Mouse (Mus musculus) embryo, embryonic 10 days (tissue): ENCODE measurements around the gene Iqsec1.
A peak's percentile ranks its signal among the peaks of the same experiment; 100 is the strongest.
"Not testable (repeated sequence)": the region's sequence is repeated elsewhere in the genome, so short reads cannot be mapped to it uniquely, and the experiment has no call there.

Experiments used
- DNase-seq: peaks from one replicate; pipeline ENCODE4 v3.0.0-alpha.2; 2015; ENCODE audit warnings: low spot score

Gene Iqsec1

GRCm38 (mm10) chr6:90660398-90661028, 328.0 kb downstream of the Iqsec1 start:
- DNase-seq: no peak

GRCm38 (mm10) chr6:90659913-90660312, 328.6 kb downstream of the Iqsec1 start:
- DNase-seq: no peak

GRCm38 (mm10) chr6:90656344-90656850, 332.1 kb downstream of the Iqsec1 start:
- DNase-seq: not testable (repeated sequence)

- DNase-seq: peak; percentile 61
These were observed 334.7 kb downstream of the Iqsec1 start for GRCm38 (mm10) chr6:90653736-90654135.

GRCm38 (mm10) chr6:90650634-90651033, 337.9 kb downstream of the Iqsec1 start:
- no peak for DNase-seq

- no peak for DNase-seq
These were observed 339.2 kb downstream of the Iqsec1 start for GRCm38 (mm10) chr6:90649279-90649678.

GRCm38 (mm10) chr6:90648391-90648790, 340.1 kb downstream of the Iqsec1 start:
- no peak for DNase-seq

GRCm38 (mm10) chr6:90644965-90645364, 343.5 kb downstream of the Iqsec1 start:
- no peak for DNase-seq

GRCm38 (mm10) chr6:90643057-90643456, 345.4 kb downstream of the Iqsec1 start:
- no peak for DNase-seq

GRCm38 (mm10) chr6:90635611-90636010, 352.9 kb downstream of the Iqsec1 start:
- no peak for DNase-seq

GRCm38 (mm10) chr6:90635081-90635480, 353.4 kb downstream of the Iqsec1 start:
- DNase-seq: no peak

GRCm38 (mm10) chr6:90632526-90632925, 356.0 kb downstream of the Iqsec1 start:
- DNase-seq: not testable (repeated sequence)

- no peak for DNase-seq
These were observed 358.1 kb downstream of the Iqsec1 start for GRCm38 (mm10) chr6:90630427-90630826.

GRCm38 (mm10) chr6:90629506-90629905, 359.0 kb downstream of the Iqsec1 start:
- no peak for DNase-seq

- no peak for DNase-seq
These were observed 360.9 kb downstream of the Iqsec1 start for GRCm38 (mm10) chr6:90627556-90627955.

- no peak for DNase-seq
These were observed 363.1 kb downstream of the Iqsec1 start for GRCm38 (mm10) chr6:90625207-90625994.

GRCm38 (mm10) chr6:90624733-90625132, 363.8 kb downstream of the Iqsec1 start:
- DNase-seq: no peak

GRCm38 (mm10) chr6:90624184-90624583, 364.3 kb downstream of the Iqsec1 start:
- DNase-seq: no peak

- DNase-seq: no peak
These were observed 365.0 kb downstream of the Iqsec1 start for GRCm38 (mm10) chr6:90623456-90623836.

GRCm38 (mm10) chr6:90622758-90623455, 365.6 kb downstream of the Iqsec1 start:
- no peak for DNase-seq

GRCm38 (mm10) chr6:90621584-90621890, 366.9 kb downstream of the Iqsec1 start:
- no peak for DNase-seq

GRCm38 (mm10) chr6:90620791-90621583, 367.5 kb downstream of the Iqsec1 start:
- DNase-seq: no peak
